Mouse (Mus musculus): ENCODE measurements around the gene Vmac. TPM values are rescaled to one million over a fixed set of nuclear protein-coding genes. Genes with fewer than 3 reads are reported as not detected.

Gene Vmac
- total and polyA plus RNA-seq, 3 experiments, result 3.0 to 9.9 (median 4.7) TPM

DNA sequence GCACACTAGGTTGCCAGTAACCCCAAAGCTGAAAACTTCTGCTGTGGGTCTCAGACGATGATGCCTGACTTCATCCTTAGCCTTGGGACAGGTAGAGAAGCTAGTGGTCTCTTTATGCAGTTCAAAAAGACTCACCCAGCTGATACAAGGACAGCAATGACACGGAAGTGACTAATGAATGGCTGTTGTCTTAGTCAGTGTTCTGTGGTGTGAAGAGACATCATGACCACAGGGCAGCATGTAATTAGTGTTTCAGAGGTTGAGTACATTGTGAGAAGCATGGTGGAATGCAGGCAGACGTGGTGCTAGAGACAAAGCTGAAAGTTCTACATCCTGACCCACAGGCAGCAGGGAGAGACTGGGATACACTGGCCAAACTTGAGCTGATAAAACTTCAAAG lies 50.2 kb downstream of the Vmac start:
- DNase-seq, result no peak
- Histone ChIP-seq H3K9ac (ENCODE audit: low read depth, low read length) (no peak overlapping the region), H3K27me3 (ENCODE audit: control insufficient read depth, insufficient read depth, low read length) (no peaks in the 10 kb centered on the region), H3K27ac (no peak overlapping the region), H3K79me2 (replicated peaks; ENCODE audit: control insufficient read depth, insufficient read depth, low read length) (no peaks in the 10 kb centered on the region), H3K4me3 (no peak overlapping the region), H3K4me1 (ENCODE audit: control insufficient read depth, insufficient read depth, low read length) (peaks cover 4% of the 10 kb centered on the region; the same call in 1 of the 2 replicates), H3K36me3 (ENCODE audit: control insufficient read depth, insufficient read depth, low read length) (no peaks in the 10 kb centered on the region)
- TF ChIP-seq CTCF (IDR thresholded peaks at IDR 0.05), result no peak
- TF ChIP-seq EP300 (IDR thresholded peaks at IDR 0.05; ENCODE audit: insufficient read depth, low read depth, low read length), result no peak
- TF ChIP-seq POLR2A (IDR thresholded peaks at IDR 0.05; ENCODE audit: insufficient read depth, low read depth, low read length), result no peak
- WGBS, result 69% methylated on average over 3 of the region's 3 CpGs
- intact Hi-C loops (cut with DNase I), result loop anchor here (5.0 kb wide), 1 partner anchor 110 kb away; no protein-coding TSS in a partner anchor

DNA sequence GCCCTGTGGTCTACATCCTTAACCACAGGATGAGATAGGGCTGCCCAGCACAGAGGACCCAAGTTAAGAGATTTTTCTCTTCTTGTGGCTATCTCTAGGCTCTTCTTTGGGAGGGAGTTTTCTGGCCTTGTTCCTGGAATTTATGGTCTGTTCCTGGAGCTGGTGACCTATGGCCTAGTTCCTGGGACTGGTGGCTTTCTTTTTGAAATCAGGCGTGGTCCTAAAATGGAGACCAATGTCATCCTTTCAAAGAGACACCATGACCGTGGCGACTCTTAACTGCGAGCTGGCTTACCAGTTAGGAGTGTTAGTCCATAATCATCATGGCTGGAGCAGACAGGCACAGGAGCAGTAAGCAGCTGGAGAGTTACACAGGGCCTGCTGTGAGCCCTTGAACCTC lies 51.4 kb downstream of the Vmac start:
- no peak overlapping the region for H3K27ac ChIP-seq
- DNase-seq, result no peak
- intact Hi-C loops (cut with DNase I), result loop anchor here (5.0 kb wide), 1 partner anchor 109 kb away; no protein-coding TSS in a partner anchor
- 63% methylated on average over 4 of the region's 4 CpGs for WGBS
- peaks cover 2% of the 10 kb centered on the region; the same call in 1 of the 2 replicates for H3K4me1 ChIP-seq (ENCODE audit: control insufficient read depth, insufficient read depth, low read length)
- no peak overlapping the region for H3K4me3 ChIP-seq
- TF ChIP-seq POLR2A (IDR thresholded peaks at IDR 0.05; ENCODE audit: insufficient read depth, low read depth, low read length) (no peak), CTCF (IDR thresholded peaks at IDR 0.05) (no peak), EP300 (IDR thresholded peaks at IDR 0.05; ENCODE audit: insufficient read depth, low read depth, low read length) (no peak)
- H3K9ac ChIP-seq (ENCODE audit: low read depth, low read length), result no peak overlapping the region
- H3K27me3 ChIP-seq (ENCODE audit: control insufficient read depth, insufficient read depth, low read length), result no peaks in the 10 kb centered on the region
- H3K79me2 ChIP-seq (replicated peaks; ENCODE audit: control insufficient read depth, insufficient read depth, low read length), result no peaks in the 10 kb centered on the region
- no peaks in the 10 kb centered on the region for H3K36me3 ChIP-seq (ENCODE audit: control insufficient read depth, insufficient read depth, low read length)

DNA sequence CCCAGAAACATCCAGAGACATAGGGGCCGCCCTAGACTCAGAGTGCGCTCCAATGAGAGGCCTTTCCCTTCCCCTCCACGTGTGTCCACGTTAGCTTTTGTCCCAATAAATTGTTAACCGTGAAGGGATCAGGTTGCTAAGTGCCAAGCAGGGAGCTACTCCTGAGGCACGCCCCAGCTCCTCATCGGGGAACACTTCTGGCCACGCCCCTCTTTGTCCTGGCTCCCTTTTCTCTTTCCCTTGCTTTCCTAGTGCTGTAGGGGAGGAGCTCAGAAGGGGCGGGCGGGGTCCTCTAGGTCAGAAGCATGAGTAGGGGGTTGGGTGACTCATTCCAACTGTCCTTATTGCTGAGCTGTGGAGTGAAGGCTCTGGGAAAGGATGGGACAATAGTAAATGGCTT lies 53.5 kb downstream of the Vmac start:
- WGBS, result 25% methylated on average over 10 of the region's 10 CpGs
- intact Hi-C loops (cut with DNase I), result no loop called here
- no peaks in the 10 kb centered on the region for H3K27me3 ChIP-seq (ENCODE audit: control insufficient read depth, insufficient read depth, low read length)
- DNase-seq, result no peak
- TF ChIP-seq EP300 (IDR thresholded peaks at IDR 0.05; ENCODE audit: insufficient read depth, low read depth, low read length) (no peak), CTCF (IDR thresholded peaks at IDR 0.05) (no peak), POLR2A (IDR thresholded peaks at IDR 0.05; ENCODE audit: insufficient read depth, low read depth, low read length) (no peak)
- H3K9ac ChIP-seq (ENCODE audit: low read depth, low read length), result no peak overlapping the region
- no peaks in the 10 kb centered on the region for H3K36me3 ChIP-seq (ENCODE audit: control insufficient read depth, insufficient read depth, low read length)
- H3K4me1 ChIP-seq (ENCODE audit: control insufficient read depth, insufficient read depth, low read length), result peaks cover 2% of the 10 kb centered on the region; the same call in 1 of the 2 replicates
- no peak overlapping the region for H3K27ac ChIP-seq
- H3K4me3 ChIP-seq, result no peak overlapping the region
- no peaks in the 10 kb centered on the region for H3K79me2 ChIP-seq (replicated peaks; ENCODE audit: control insufficient read depth, insufficient read depth, low read length)

Other genes with a start within 250 kb of the Vmac start
- gene Ptprs, start 241.5 kb downstream of the Vmac start, total RNA-seq (2021), result 10 to 100 TPM; 41.7 to 47.5 TPM
- 86.8 and 91.1 TPM in 2 replicates for gene Ptprs, start 241.5 kb downstream of the Vmac start, polyA plus RNA-seq (2012; rRNA removed)
- not detected for gene Znrf4, start 205.6 kb downstream of the Vmac start, total RNA-seq (2021)
- gene Znrf4, start 205.6 kb downstream of the Vmac start, polyA plus RNA-seq (2012; rRNA removed), result 0.29 and 0.64 TPM in 2 replicates
- under 1 TPM; 0.34 to 0.39 TPM for gene Gm20219, start 163.6 kb downstream of the Vmac start, total RNA-seq (2021)
- 1.00 and 1.7 TPM in 2 replicates for gene Gm20219, start 163.6 kb downstream of the Vmac start, polyA plus RNA-seq (2012; rRNA removed)
- 10 to 100 TPM; 36.8 to 43.1 TPM for gene Safb2, start 133.4 kb downstream of the Vmac start, total RNA-seq (2021)
- gene Safb2, start 133.4 kb downstream of the Vmac start, polyA plus RNA-seq (2012; rRNA removed), result 42.5 and 47.5 TPM in 2 replicates
- 10 to 100 TPM; 61.3 to 69.1 TPM for gene Safb, start 133.2 kb downstream of the Vmac start, total RNA-seq (2021)
- gene Safb, start 133.2 kb downstream of the Vmac start, polyA plus RNA-seq (2012; rRNA removed), result 51.0 and 57.5 TPM in 2 replicates
- 100 to 1,000 TPM; 291 to 329 TPM for gene 2410015M20Rik, start 108.3 kb downstream of the Vmac start, total RNA-seq (2021)
- 320 and 381 TPM in 2 replicates for gene 2410015M20Rik, start 108.3 kb downstream of the Vmac start, polyA plus RNA-seq (2012; rRNA removed)
- 100 to 1,000 TPM; 671 to 795 TPM for gene Rpl36, start 104.6 kb downstream of the Vmac start, total RNA-seq (2021)
- gene Rpl36, start 104.6 kb downstream of the Vmac start, polyA plus RNA-seq (2012; rRNA removed), result 801 and 1,357 TPM in 2 replicates
- 100 to 1,000 TPM; 113 to 131 TPM for gene Lonp1, start 91.1 kb downstream of the Vmac start, total RNA-seq (2021)
- gene Lonp1, start 91.1 kb downstream of the Vmac start, polyA plus RNA-seq (2012; rRNA removed), result 95.9 and 116 TPM in 2 replicates
- not detected for gene Catsperd, start 89.9 kb downstream of the Vmac start, total RNA-seq (2021)
- 0.23 and 0.44 TPM in 2 replicates for gene Catsperd, start 89.9 kb downstream of the Vmac start, polyA plus RNA-seq (2012; rRNA removed)
- gene Ranbp3, start 44.7 kb downstream of the Vmac start, total RNA-seq (2021), result 10 to 100 TPM; 37.6 to 37.7 TPM
- gene Ranbp3, start 44.7 kb downstream of the Vmac start, polyA plus RNA-seq (2012; rRNA removed), result 40.6 and 44.5 TPM in 2 replicates
- 100 to 1,000 TPM; 748 to 906 TPM for gene Ndufa11, start 255 bp downstream of the Vmac start, total RNA-seq (2021)
- 1,680 and 1,786 TPM in 2 replicates for gene Ndufa11, start 255 bp downstream of the Vmac start, polyA plus RNA-seq (2012; rRNA removed)
- gene Nrtn, start 39.5 kb upstream of the Vmac start, total RNA-seq (2021), result 10 to 100 TPM; 24.4 to 26.8 TPM
- gene Nrtn, start 39.5 kb upstream of the Vmac start, polyA plus RNA-seq (2012; rRNA removed), result 26.2 and 49.3 TPM in 2 replicates
- 10 to 100 TPM; 17.7 to 19.4 TPM for gene Dus3l, start 46.7 kb upstream of the Vmac start, total RNA-seq (2021)
- gene Dus3l, start 46.7 kb upstream of the Vmac start, polyA plus RNA-seq (2012; rRNA removed), result 36.2 and 38.7 TPM in 2 replicates
- under 1 TPM; 0.11 to 0.29 TPM for gene Prr22, start 52.2 kb upstream of the Vmac start, total RNA-seq (2021)
- 1.2 and 2.0 TPM in 2 replicates for gene Prr22, start 52.2 kb upstream of the Vmac start, polyA plus RNA-seq (2012; rRNA removed)
- gene Rfx2, start 113.0 kb upstream of the Vmac start, total RNA-seq (2021), result 1 to 10 TPM; 2.8 to 3.0 TPM
- 5.1 and 6.0 TPM in 2 replicates for gene Rfx2, start 113.0 kb upstream of the Vmac start, polyA plus RNA-seq (2012; rRNA removed)
- not detected for gene Acsbg2, start 156.4 kb upstream of the Vmac start, total RNA-seq (2021)
- gene Acsbg2, start 156.4 kb upstream of the Vmac start, polyA plus RNA-seq (2012; rRNA removed), result 0.04 and 0.09 TPM in 2 replicates
- gene 1700061G19Rik, start 157.5 kb upstream of the Vmac start, total RNA-seq (2021), result not detected
- 0.04 TPM in 1 of 2 replicates, not detected in the other for gene 1700061G19Rik, start 157.5 kb upstream of the Vmac start, polyA plus RNA-seq (2012; rRNA removed)
- gene Mllt1, start 217.4 kb upstream of the Vmac start, total RNA-seq (2021), result 10 to 100 TPM; 25.3 to 27.2 TPM
- 27.2 and 31.4 TPM in 2 replicates for gene Mllt1, start 217.4 kb upstream of the Vmac start, polyA plus RNA-seq (2012; rRNA removed)

Data from heart, adult 2 months (tissue).